Mouse (Mus musculus) urinary bladder, postnatal 10 days (tissue): ENCODE measurements around the gene Rbm47.

Experiments
- DNase-seq: peaks from one replicate; pipeline ENCODE4 v3.0.0; 2022; ENCODE audit warnings: low spot score

Gene Rbm47

GRCm38 (mm10) chr5:66084541-66084940 is 88.4 kb downstream of the Rbm47 start:
- no peak for DNase-seq

- no peak for DNase-seq
Measured at GRCm38 (mm10) chr5:66083350-66083749, 89.6 kb downstream of the Rbm47 start.

- no peak for DNase-seq
Measured at GRCm38 (mm10) chr5:66082229-66082572, 90.7 kb downstream of the Rbm47 start.

GRCm38 (mm10) chr5:66081443-66082228 is 91.3 kb downstream of the Rbm47 start:
- no peak for DNase-seq

- DNase-seq, result no peak
Measured at GRCm38 (mm10) chr5:66080529-66081220, 92.2 kb downstream of the Rbm47 start.

- no peak for DNase-seq
Measured at GRCm38 (mm10) chr5:66079358-66080179, 93.3 kb downstream of the Rbm47 start.

- no peak for DNase-seq
Measured at GRCm38 (mm10) chr5:66078491-66079012, 94.4 kb downstream of the Rbm47 start.

GRCm38 (mm10) chr5:66077416-66077815 is 95.5 kb downstream of the Rbm47 start:
- DNase-seq, result no peak

GRCm38 (mm10) chr5:66076685-66077301 is 96.1 kb downstream of the Rbm47 start:
- no peak for DNase-seq

- DNase-seq, result no peak
Measured at GRCm38 (mm10) chr5:66075906-66076305, 97.0 kb downstream of the Rbm47 start.

- DNase-seq, result no peak
Measured at GRCm38 (mm10) chr5:66075032-66075488, 97.9 kb downstream of the Rbm47 start.

- no peak for DNase-seq
Measured at GRCm38 (mm10) chr5:66074235-66074634, 98.7 kb downstream of the Rbm47 start.

GRCm38 (mm10) chr5:66073604-66074164 is 99.2 kb downstream of the Rbm47 start:
- DNase-seq, result no peak

GRCm38 (mm10) chr5:66071722-66072121 is 101.2 kb downstream of the Rbm47 start:
- no peak for DNase-seq

GRCm38 (mm10) chr5:66070350-66070749 is 102.6 kb downstream of the Rbm47 start:
- no peak for DNase-seq

GRCm38 (mm10) chr5:66069470-66070144 is 103.3 kb downstream of the Rbm47 start:
- DNase-seq, result no peak

- DNase-seq, result no peak
Measured at GRCm38 (mm10) chr5:66069133-66069469, 103.8 kb downstream of the Rbm47 start.

- DNase-seq, result no peak
Measured at GRCm38 (mm10) chr5:66068068-66068920, 104.6 kb downstream of the Rbm47 start.

GRCm38 (mm10) chr5:66067219-66067618 is 105.7 kb downstream of the Rbm47 start:
- DNase-seq, result no peak

- no peak for DNase-seq
Measured at GRCm38 (mm10) chr5:66062930-66063220, 110.0 kb downstream of the Rbm47 start.
